Mouse (Mus musculus) lung, embryonic 16.5 days (tissue): ENCODE measurements around the gene Gbgt1. TPM values are rescaled to one million over a fixed set of nuclear protein-coding genes. Genes with fewer than 3 reads are reported as not detected.

Source experiments
- polyA plus RNA-seq: library from polyadenylated mRNA; unstranded; fragments of >200 nt; fragmentation: Nextera tagmentation; extraction: Ambion mirVana; gene quantifications from 2 replicates; pipeline ENCODE4 v1.2.1, GENCODE M21; 2015

The Gbgt1 gene
- polyA plus RNA-seq, 1 experiment from 2014 or later = 1.1 TPM

Other genes with a start within 250 kb of the Gbgt1 start
- 6.3 and 6.5 TPM in 2 replicates for gene Ppp1r26, start 50.1 kb upstream of the Gbgt1 start, polyA plus RNA-seq
- gene 1700007K13Rik, start 30.6 kb upstream of the Gbgt1 start, polyA plus RNA-seq = 4.6 and 5.1 TPM in 2 replicates
- 49.9 and 52.7 TPM in 2 replicates for gene Mrps2, start 28.8 kb upstream of the Gbgt1 start, polyA plus RNA-seq
- gene Gm10134, start 9.2 kb downstream of the Gbgt1 start, polyA plus RNA-seq = 3.4 and 3.7 TPM in 2 replicates
- gene Ralgds, start 16.2 kb downstream of the Gbgt1 start, polyA plus RNA-seq = 27.3 and 27.9 TPM in 2 replicates
- gene Cel, start 66.5 kb downstream of the Gbgt1 start, polyA plus RNA-seq = 0.10 and 0.23 TPM in 2 replicates
- gene Gtf3c5, start 86.9 kb downstream of the Gbgt1 start, polyA plus RNA-seq = 45.0 and 45.7 TPM in 2 replicates
- gene Gfi1b, start 125.1 kb downstream of the Gbgt1 start, polyA plus RNA-seq = 0.80 and 1.4 TPM in 2 replicates
- gene Tsc1, start 144.3 kb downstream of the Gbgt1 start, polyA plus RNA-seq = 16.5 and 18.2 TPM in 2 replicates
- 6.5 and 9.6 TPM in 2 replicates for gene Spaca9, start 202.8 kb downstream of the Gbgt1 start, polyA plus RNA-seq
- gene Ak8, start 203.3 kb downstream of the Gbgt1 start, polyA plus RNA-seq = 4.2 and 4.7 TPM in 2 replicates